19 mouse cellular contexts compared by ENCODE assay signal in genomic region chr14:26481457-26481856, GRCm38 (mm10). TPM values are rescaled to one million over a fixed set of nuclear protein-coding genes. Genes with fewer than 3 reads are reported as not detected.
DNase-seq lines count a peak whose midpoint lies in the region; ATAC-seq and TF ChIP-seq lines count a peak whose summit lies in the region.
"Had no signal": no experiment of that assay in that cellular context is flagged by ENCODE, and none has a peak within 500 bp of the region (broad histone marks: within the 10 kb centered on the region; RNA-seq: fewer than 3 reads in every experiment).

No protein-coding gene starts in this region.

- TF ChIP-seq CTCF in CH12.LX (conservative IDR thresholded peaks at IDR 0.05 in 1 of 2, IDR thresholded peaks at IDR 0.05 in 1 of 2; ENCODE audit: low read depth in 2 of 2, low read length in 2 of 2), result no peak

- H3K4me2 ChIP-seq in CH12.LX (ENCODE audit: insufficient read depth, low read depth, poor library complexity, severe bottlenecking), result no peak overlapping the region
- H3K4me2 ChIP-seq in intestine, embryonic 15.5 days (replicated peaks), result no peak overlapping the region
- H3K4me2 ChIP-seq: embryonic facial prominence, embryonic 12.5 days; forebrain, embryonic 12.5 days; heart, embryonic 12.5 days; hindbrain, embryonic 15.5 days had no signal

- ATAC-seq in activated CD4-positive, CD25-positive, alpha-beta regulatory T cell, adult 4 months, result peak; percentile 71
- ATAC-seq in inflammation-experienced regulatory T-cells, adult 6 months, result peak; percentile 35
- ATAC-seq in intestine, embryonic 15.5 days, result no peak
- ATAC-seq: forebrain, embryonic 16.5 days had no signal

- H3K4me3 ChIP-seq in CH12.LX (replicated peaks in 1 of 3; ENCODE audit: low read depth in 2 of 3, low read length in 2 of 3, poor library complexity in 1 of 3), result no peak overlapping the region
- no peak overlapping the region for H3K4me3 ChIP-seq in hindbrain, embryonic 10.5 days
- H3K4me3 ChIP-seq in intestine, embryonic 15.5 days (replicated peaks), result no peak overlapping the region
- H3K4me3 ChIP-seq: embryonic facial prominence, embryonic 12.5 days; forebrain, embryonic 12.5 days; heart, embryonic 12.5 days; hindbrain, embryonic 15.5 days had no signal

- no peaks in the 10 kb centered on the region for H3K27me3 ChIP-seq in CH12.LX (replicated peaks)
- H3K27me3 ChIP-seq in hindbrain, embryonic 10.5 days (ENCODE audit: insufficient read depth, poor library complexity, severe bottlenecking), result no peaks in the 10 kb centered on the region
- no peaks in the 10 kb centered on the region for H3K27me3 ChIP-seq in intestine, embryonic 15.5 days (replicated peaks)
- H3K27me3 ChIP-seq: embryonic facial prominence, embryonic 12.5 days; forebrain, embryonic 12.5 days; heart, embryonic 12.5 days; hindbrain, embryonic 15.5 days had no signal

- H3K36me3 ChIP-seq in CH12.LX (replicated peaks in 1 of 2; ENCODE audit: control insufficient read depth in 1 of 2, insufficient read depth in 1 of 2, low read length in 1 of 2), result peaks cover 0 to 11% of the 10 kb centered on the region in 2 experiments
- 0 out of 2 replicates have a peak, but pooled peaks cover 3% of the 10 kb centered on the region for H3K36me3 ChIP-seq in hindbrain, embryonic 10.5 days
- no peaks in the 10 kb centered on the region for H3K36me3 ChIP-seq in intestine, embryonic 15.5 days
- H3K36me3 ChIP-seq: embryonic facial prominence, embryonic 12.5 days; forebrain, embryonic 12.5 days; hindbrain, embryonic 15.5 days had no signal

- dilution Hi-C loops in CH12.LX (cut with MboI; ENCODE audit: extremely low pct_ligation_motif_present, extremely low pct_unique_long_range_greater_than_20kb, low sequenced_read_pairs), result no loop called here

- H3K9ac ChIP-seq in CH12.LX (ENCODE audit: insufficient read depth, low read depth), result no peak overlapping the region
- H3K9ac ChIP-seq in intestine, embryonic 15.5 days, result no peak overlapping the region
- H3K9ac ChIP-seq: embryonic facial prominence, embryonic 12.5 days; forebrain, embryonic 12.5 days; heart, embryonic 12.5 days; hindbrain, embryonic 15.5 days had no signal

- in situ Hi-C loops in CH12.LX (cut with MboI; ENCODE audit: low pct_ligation_motif_present, low pct_unique_long_range_greater_than_20kb, low sequenced_read_pairs), result loop anchor here (25.0 kb wide), 1 partner anchor 531 kb away; no protein-coding TSS in a partner anchor

- 96% methylated on average over 1 of the region's 1 CpGs for WGBS in hindbrain, embryonic 10.5 days
- WGBS in intestine, embryonic 15.5 days, result 94% methylated on average over 1 of the region's 1 CpGs

- no peaks in the 10 kb centered on the region for H3K9me3 ChIP-seq in CH12.LX (replicated peaks; ENCODE audit: low read length)
- H3K9me3 ChIP-seq in hindbrain, embryonic 10.5 days, result no peaks in the 10 kb centered on the region
- H3K9me3 ChIP-seq in intestine, embryonic 15.5 days, result no peaks in the 10 kb centered on the region
- H3K9me3 ChIP-seq: embryonic facial prominence, embryonic 12.5 days; forebrain, embryonic 12.5 days; heart, embryonic 12.5 days; hindbrain, embryonic 15.5 days had no signal

- no peak for TF ChIP-seq RAD21 in CH12.LX (IDR thresholded peaks at IDR 0.05; ENCODE audit: low read depth, low read length)

- TF ChIP-seq EP300 in CH12.LX (IDR thresholded peaks at IDR 0.05; ENCODE audit: low read length), result peak; percentile 67; the same call in 1 of the 2 replicates

- no peak overlapping the region for H3K27ac ChIP-seq in CH12.LX (ENCODE audit: insufficient read depth, low read depth)
- H3K27ac ChIP-seq in hindbrain, embryonic 10.5 days, result no peak overlapping the region
- H3K27ac ChIP-seq in intestine, embryonic 15.5 days, result no peak overlapping the region
- H3K27ac ChIP-seq: embryonic facial prominence, embryonic 12.5 days; forebrain, embryonic 12.5 days; hindbrain, embryonic 15.5 days had no signal

- H3K79me2 ChIP-seq in CH12.LX (replicated peaks; ENCODE audit: control insufficient read depth, extremely low read depth, insufficient read depth, poor library complexity, severe bottlenecking), result peaks cover 4% of the 10 kb centered on the region

- peaks cover 4 to 77% of the 10 kb centered on the region in 2 experiments; a peak in 3 of 4 replicates for H3K4me1 ChIP-seq in CH12.LX (ENCODE audit: control insufficient read depth in 1 of 2, insufficient read depth in 2 of 2)
- H3K4me1 ChIP-seq in hindbrain, embryonic 10.5 days (replicated peaks), result no peaks in the 10 kb centered on the region
- no peaks in the 10 kb centered on the region for H3K4me1 ChIP-seq in intestine, embryonic 15.5 days (replicated peaks)
- H3K4me1 ChIP-seq: embryonic facial prominence, embryonic 12.5 days; forebrain, embryonic 12.5 days; heart, embryonic 12.5 days; hindbrain, embryonic 15.5 days had no signal

- TF ChIP-seq POLR2A in CH12.LX (IDR thresholded peaks at IDR 0.05; ENCODE audit: low read depth, low read length), result no peak

- DNase-seq in A20 (ENCODE audit: low read depth, low spot score) (peak; percentile 73), CH12.LX (ENCODE audit: extremely low read depth) (peak; percentile 49)
- DNase-seq in hindbrain, embryonic 10.5 days (ENCODE audit: low spot score), result no peak
- no peak for DNase-seq in adrenal gland, postnatal 14 days
- DNase-seq in left cerebral cortex, adult 8-10 months (ENCODE audit: low spot score in 2 of 2), result no peak
- DNase-seq: adrenal gland, adult 8-10 months; B cell, adult 2 months; cerebellum, adult 8-10 months; cerebellum, postnatal 14 days; gastrocnemius, postnatal 25 days; kidney, adult 18-20 months had no signal

TF ChIP-seq in CH12.LX, 34 proteins besides CTCF, POLR2A, EP300 and RAD21:
- TF ChIP-seq MAZ (IDR thresholded peaks at IDR 0.05; ENCODE audit: low read depth, low read length) (0 out of 2 replicates have a peak, but pooled peaks have one; percentile 24), MYC (IDR thresholded peaks at IDR 0.05; ENCODE audit: low read depth, low read length) (0 out of 2 replicates have a peak, but pooled peaks have one; percentile 12), MAFK (IDR thresholded peaks at IDR 0.05; ENCODE audit: insufficient replicate concordance, low read length) (0 out of 2 replicates have a peak, but pooled peaks have one; percentile 32), IRF4 (IDR thresholded peaks at IDR 0.05; ENCODE audit: low read depth, low read length) (peak; percentile 87), JUN (IDR thresholded peaks at IDR 0.05; ENCODE audit: insufficient read depth, low read depth, low read length) (peak; percentile 70), MEF2A (IDR thresholded peaks at IDR 0.05; ENCODE audit: borderline replicate concordance, low read depth, low read length) (0 out of 2 replicates have a peak, but pooled peaks have one; percentile 29), KAT2A (IDR thresholded peaks at IDR 0.05; ENCODE audit: insufficient replicate concordance, low read length) (no peak), ZNF384 (IDR thresholded peaks at IDR 0.05; ENCODE audit: low read depth, low read length) (no peak), ETS1 (conservative IDR thresholded peaks at IDR 0.05; ENCODE audit: low read depth, low read length) (no peak), JUND (conservative IDR thresholded peaks at IDR 0.05; ENCODE audit: low read depth, low read length) (peak; percentile 95)

RNA-seq across cellular contexts. Expression of gene Slmap, which starts 53.3 kb away (rescaled TPM):
- total RNA-seq in CH12.LX (2012; rRNA removed) (17.2 and 19.0 TPM in 2 replicates), CH12.LX (2014; rRNA removed) (51.0 and 54.2 TPM in 2 replicates)
- 61.0 and 64.0 TPM in 2 replicates for polyA plus RNA-seq in CH12.LX (2012; ENCODE audit: insufficient read length, low read depth)
- polyA plus RNA-seq in activated CD4-positive, CD25-positive, alpha-beta regulatory T cell, adult 4 months (2017; shearing (Covaris generic)), result 10 to 100 TPM; 14.7 to 20.5 TPM
- polyA plus RNA-seq in inflammation-experienced regulatory T-cells, adult 6 months (2017; shearing (Covaris generic)), result 10 to 100 TPM; 17.6 to 23.4 (median 19.2) TPM
- polyA plus RNA-seq in hindbrain, embryonic 10.5 days (2016; fragmentation: Nextera tagmentation; extraction: Ambion mirVana), result 13.8 and 14.4 TPM in 2 replicates
- 105 and 107 TPM in 2 replicates for total RNA-seq in adrenal gland, postnatal 14 days (2021)
- total RNA-seq in left cerebral cortex, adult 8-10 months (2022), result 100 to 1,000 TPM; 111 to 125 (median 119) TPM
- polyA plus RNA-seq in intestine, embryonic 15.5 days (2015; fragmentation: Nextera tagmentation; extraction: Ambion mirVana), result 42.2 and 48.8 TPM in 2 replicates

Comparison
In these comparisons a context has a peak if more than half of its experiments do, and no peak if none do; other contexts are left out.
1. DNase-seq: peak in A20 (single experiment) and CH12.LX (single experiment); none in hindbrain, embryonic 10.5 days (single experiment), adrenal gland, postnatal 14 days (single experiment) and left cerebral cortex, adult 8-10 months (0 of 2).